Mouse (Mus musculus): ENCODE data around the gene Rab5if. TPM values are rescaled to one million over a fixed set of nuclear protein-coding genes. Genes with fewer than 3 reads are reported as not detected.

Gene Rab5if
- polyA plus RNA-seq, 1 experiment from 2014 or later, result 155 TPM

DNA sequence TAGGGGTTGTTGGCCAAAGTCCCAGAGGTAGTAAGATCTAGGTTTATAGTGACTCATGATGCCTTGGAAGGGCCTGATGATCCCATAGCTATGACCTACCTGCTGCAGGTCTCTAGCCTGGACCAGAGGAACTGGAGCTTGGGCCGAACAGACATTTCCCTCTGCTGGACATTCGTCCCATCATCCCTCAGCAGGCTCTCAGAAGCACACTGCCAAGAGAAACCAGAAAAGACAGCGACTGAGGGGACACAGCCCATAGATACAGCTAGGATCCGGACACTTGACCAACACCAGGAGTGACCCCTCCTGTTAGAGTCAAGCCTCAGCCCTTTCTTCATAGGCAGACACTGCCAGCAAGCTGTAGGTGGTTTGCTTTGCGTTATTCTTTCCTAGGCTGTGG, 60.1 kb downstream of the Rab5if start:
- Histone ChIP-seq H3K27me3 (no peaks in the 10 kb centered on the region), H3K4me3 (no peak overlapping the region), H3K4me2 (no peak overlapping the region), H3K9ac (no peak overlapping the region), H3K27ac (no peak overlapping the region), H3K9me3 (no peaks in the 10 kb centered on the region), H3K36me3 (peaks cover 26% of the 10 kb centered on the region), H3K4me1 (replicated peaks) (peaks cover 3% of the 10 kb centered on the region; the same call in 1 of the 2 replicates)
- WGBS, result 82% methylated on average over 5 of the region's 5 CpGs
- no peak for ATAC-seq (ENCODE audit: low FRiP score)

Other genes starting within 250 kb of the Rab5if start
- gene Dlgap4, start 249.4 kb upstream of the Rab5if start, polyA plus RNA-seq (2015; fragmentation: Nextera tagmentation; extraction: Ambion mirVana), result 232 and 238 TPM in 2 replicates
- 39.1 and 53.3 TPM in 2 replicates for gene Myl9, start 87.7 kb upstream of the Rab5if start, polyA plus RNA-seq (2015; fragmentation: Nextera tagmentation; extraction: Ambion mirVana)
- gene Tgif2, start 23.1 kb upstream of the Rab5if start, polyA plus RNA-seq (2015; fragmentation: Nextera tagmentation; extraction: Ambion mirVana), result 25.7 and 28.6 TPM in 2 replicates
- gene 4930518I15Rik, start 5.2 kb upstream of the Rab5if start, polyA plus RNA-seq (2015; fragmentation: Nextera tagmentation; extraction: Ambion mirVana), result 12.0 and 12.6 TPM in 2 replicates
- gene Sla2, start 24.1 kb downstream of the Rab5if start, polyA plus RNA-seq (2015; fragmentation: Nextera tagmentation; extraction: Ambion mirVana), result 0.28 and 0.31 TPM in 2 replicates
- gene Ndrg3, start 128.9 kb downstream of the Rab5if start, polyA plus RNA-seq (2015; fragmentation: Nextera tagmentation; extraction: Ambion mirVana), result 90.3 and 95.0 TPM in 2 replicates
- gene Dsn1, start 144.0 kb downstream of the Rab5if start, polyA plus RNA-seq (2015; fragmentation: Nextera tagmentation; extraction: Ambion mirVana), result 12.3 and 13.2 TPM in 2 replicates
- 6.2 and 6.4 TPM in 2 replicates for gene Soga1, start 216.1 kb downstream of the Rab5if start, polyA plus RNA-seq (2015; fragmentation: Nextera tagmentation; extraction: Ambion mirVana)
- gene Tldc2, start 223.9 kb downstream of the Rab5if start, polyA plus RNA-seq (2015; fragmentation: Nextera tagmentation; extraction: Ambion mirVana), result not detected in 2 replicates